Mouse (Mus musculus): ENCODE measurements around the gene Ispd.

Gene Ispd

GRCm38 (mm10) chr12:36471411-36471810 lies 90.2 kb downstream of the Ispd start:
- DNase-seq = no peak

- no peak for DNase-seq
These were observed 92.9 kb downstream of the Ispd start for GRCm38 (mm10) chr12:36474171-36474570.

- DNase-seq = no peak
These were observed 94.0 kb downstream of the Ispd start for GRCm38 (mm10) chr12:36475269-36475668.

GRCm38 (mm10) chr12:36476476-36476875 lies 95.2 kb downstream of the Ispd start:
- no peak for DNase-seq

- no peak for DNase-seq
These were observed 96.3 kb downstream of the Ispd start for GRCm38 (mm10) chr12:36477501-36477900.

GRCm38 (mm10) chr12:36477926-36478325 lies 96.7 kb downstream of the Ispd start:
- no peak for DNase-seq

- DNase-seq = no peak
These were observed 100.5 kb downstream of the Ispd start for GRCm38 (mm10) chr12:36481742-36482141.

GRCm38 (mm10) chr12:36483346-36483745 lies 102.1 kb downstream of the Ispd start:
- no peak for DNase-seq

- DNase-seq = no peak
These were observed 116.3 kb downstream of the Ispd start for GRCm38 (mm10) chr12:36497565-36497964.

- no peak for DNase-seq
These were observed 126.1 kb downstream of the Ispd start for GRCm38 (mm10) chr12:36507111-36507903.

GRCm38 (mm10) chr12:36509954-36510642 lies 128.8 kb downstream of the Ispd start:
- DNase-seq = no peak

GRCm38 (mm10) chr12:36521774-36522173 lies 140.5 kb downstream of the Ispd start:
- no peak for DNase-seq

GRCm38 (mm10) chr12:36523515-36523914 lies 142.3 kb downstream of the Ispd start:
- DNase-seq = no peak

- DNase-seq = no peak
These were observed 149.7 kb downstream of the Ispd start for GRCm38 (mm10) chr12:36530920-36531319.

- no peak for DNase-seq
These were observed 150.3 kb downstream of the Ispd start for GRCm38 (mm10) chr12:36531421-36532072.

GRCm38 (mm10) chr12:36532525-36532924 lies 151.3 kb downstream of the Ispd start:
- no peak for DNase-seq

GRCm38 (mm10) chr12:36533160-36533900 lies 152.1 kb downstream of the Ispd start:
- DNase-seq = no peak

GRCm38 (mm10) chr12:36534589-36534988 lies 153.3 kb downstream of the Ispd start:
- DNase-seq = no peak

- no peak for DNase-seq
These were observed 164.1 kb downstream of the Ispd start for GRCm38 (mm10) chr12:36545318-36545717.

- no peak for DNase-seq
These were observed 168.2 kb downstream of the Ispd start for GRCm38 (mm10) chr12:36549474-36549873.

GRCm38 (mm10) chr12:36554697-36555096 lies 173.4 kb downstream of the Ispd start:
- no peak for DNase-seq

GRCm38 (mm10) chr12:36564146-36564545 lies 182.9 kb downstream of the Ispd start:
- no peak for DNase-seq

- no peak for DNase-seq
These were observed 185.7 kb downstream of the Ispd start for GRCm38 (mm10) chr12:36566974-36567373.
